Mouse (Mus musculus) kidney, embryonic 16.5 days (tissue): ENCODE measurements around the gene D2hgdh. TPM values are rescaled to one million over a fixed set of nuclear protein-coding genes. Genes with fewer than 3 reads are reported as not detected.

ENCODE experiments used
- ATAC-seq: fragments of 200-750 bp; cut with Nextera tagmentation; 2 replicates; pipeline ENCODE4 v1.8.0; 2017; ENCODE audit warnings: moderate TSS enrichment; ENCODE audit not compliant: low FRiP score, low TSS enrichment
- H3K27ac ChIP-seq: fragments of 300-500 bp; sonication (generic); 2 replicates; pipeline ENCODE4 v1.5.1; 2014; ENCODE audit warnings: low read length
- H3K27me3 ChIP-seq: fragments of 300-500 bp; sonication (generic); 2 replicates; pipeline ENCODE4 v1.6.1; 2014; ENCODE audit warnings: low read length, control low read depth, mixed read lengths; ENCODE audit not compliant: insufficient read depth
- H3K36me3 ChIP-seq: fragments of 300-500 bp; sonication (generic); 2 replicates; pipeline ENCODE4 v1.6.1; 2014; ENCODE audit warnings: low read length, control low read depth, mixed read lengths; ENCODE audit not compliant: insufficient read depth
- H3K4me1 ChIP-seq: fragments of 300-500 bp; sonication (generic); 2 replicates; pipeline ENCODE4 v1.6.1; 2014; ENCODE audit warnings: low read length, control low read depth, mixed read lengths; ENCODE audit not compliant: insufficient read depth
- H3K4me2 ChIP-seq: fragments of 300-500 bp; sonication (generic); replicated peaks from 2 replicates; pipeline ENCODE4 v1.6.1; 2014; ENCODE audit warnings: low read depth, low read length
- H3K4me3 ChIP-seq: fragments of 300-500 bp; sonication (generic); 2 replicates; pipeline ENCODE4 v1.5.1; 2014; ENCODE audit warnings: mild to moderate bottlenecking, low read length
- H3K9ac ChIP-seq: fragments of 300-500 bp; sonication (generic); replicated peaks from 2 replicates; pipeline ENCODE4 v1.6.1; 2014; ENCODE audit warnings: low read length
- H3K9me3 ChIP-seq: fragments of 300-500 bp; sonication (generic); 2 replicates; pipeline ENCODE4 v1.6.1; 2016; ENCODE audit warnings: low read length, control low read depth
- WGBS: fragments of 180-500 bp; shearing (Covaris S2); extraction: QIAGEN DNeasy Blood & Tissue Kit; methylation state at CpG from one replicate; pipeline ENCODE4 v1.1.7; 2014; 5-methylcytosine and 5-hydroxymethylcytosine counted together
- polyA plus RNA-seq: library from polyadenylated mRNA; unstranded; fragments of >200 nt; fragmentation: Nextera tagmentation; extraction: Ambion mirVana; gene quantifications from 2 replicates; pipeline ENCODE4 v1.2.1, GENCODE M21; 2015

The D2hgdh gene
- polyA plus RNA-seq, 1 experiment from 2014 or later = 19.2 TPM

DNA sequence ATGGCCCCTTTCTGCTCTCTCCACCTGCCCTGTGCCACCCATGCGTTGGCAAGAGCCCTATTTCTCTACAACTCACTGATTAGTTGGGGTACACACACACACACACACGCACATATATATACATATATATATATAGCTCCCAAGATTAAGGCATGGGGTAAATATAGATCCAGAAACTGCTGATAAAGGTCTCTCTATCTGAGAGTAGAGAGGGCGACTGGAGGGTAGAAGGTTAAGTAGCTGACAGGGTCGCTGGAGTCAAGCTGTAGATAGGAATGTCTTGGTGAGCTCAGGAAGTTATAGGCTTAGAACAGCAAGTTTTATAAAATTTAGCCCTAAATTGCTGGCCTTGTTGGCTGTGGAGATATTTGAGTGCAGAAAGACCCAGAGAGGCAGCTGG lies 19.9 kb upstream of the D2hgdh start:
- Histone ChIP-seq H3K36me3 (peaks cover 21% of the 10 kb centered on the region), H3K9me3 (no peaks in the 10 kb centered on the region), H3K4me1 (peaks cover 30% of the 10 kb centered on the region), H3K9ac (0 out of 2 replicates have a peak overlapping the region, but pooled peaks have one; percentile 85), H3K4me3 (peak overlapping the region; percentile 81), H3K4me2 (peak overlapping the region; percentile 65), H3K27me3 (no peaks in the 10 kb centered on the region), H3K27ac (no peak overlapping the region)
- 78% methylated on average over 4 of the region's 4 CpGs for WGBS
- ATAC-seq = no peak

DNA sequence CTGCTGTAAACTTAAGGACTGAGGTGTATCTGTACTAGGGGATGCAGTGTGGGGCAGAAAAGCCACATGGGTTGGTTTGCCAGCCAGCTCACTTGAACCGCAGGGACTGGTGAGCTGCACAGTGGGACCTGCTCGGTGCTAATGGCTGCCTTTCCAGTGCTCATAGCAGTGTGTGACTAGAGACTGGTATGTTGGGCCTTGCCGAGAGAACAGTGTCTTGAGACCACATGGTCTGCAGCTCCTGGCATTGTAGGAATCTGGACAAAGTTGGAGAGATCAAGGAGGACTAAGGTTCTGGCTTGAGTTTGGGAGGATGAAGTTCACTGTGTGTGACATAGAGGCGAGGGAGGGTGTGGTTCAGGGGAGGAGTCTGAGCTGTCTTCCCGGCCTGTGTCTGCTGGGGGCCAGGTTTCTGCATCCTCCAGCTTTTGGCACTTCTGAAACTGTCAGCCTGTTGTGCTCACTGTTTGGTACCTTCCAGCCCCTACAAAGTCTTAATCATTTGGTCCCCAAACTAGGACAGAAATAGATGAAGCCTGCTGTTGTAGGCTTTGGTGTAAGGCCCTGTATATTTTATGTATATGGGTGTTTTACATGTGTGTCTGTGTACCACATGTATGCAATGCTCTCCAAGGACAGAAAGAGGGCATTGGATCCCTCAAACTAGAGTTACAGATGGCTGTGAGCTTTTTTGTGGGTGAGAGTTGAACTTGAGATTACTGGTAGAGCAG lies 19.3 kb upstream of the D2hgdh start:
- Histone ChIP-seq H3K9ac (no peak overlapping the region), H3K4me1 (peaks cover 30% of the 10 kb centered on the region), H3K27me3 (no peaks in the 10 kb centered on the region), H3K4me3 (no peak overlapping the region), H3K9me3 (no peaks in the 10 kb centered on the region), H3K36me3 (peaks cover 26% of the 10 kb centered on the region), H3K27ac (no peak overlapping the region), H3K4me2 (no peak overlapping the region)
- 79% methylated on average over 5 of the region's 5 CpGs for WGBS
- no peak for ATAC-seq

- no peak overlapping the region for H3K9ac ChIP-seq
Observed at GRCm38 (mm10) chr1:93808871-93809270, 15.8 kb upstream of the D2hgdh start.

DNA sequence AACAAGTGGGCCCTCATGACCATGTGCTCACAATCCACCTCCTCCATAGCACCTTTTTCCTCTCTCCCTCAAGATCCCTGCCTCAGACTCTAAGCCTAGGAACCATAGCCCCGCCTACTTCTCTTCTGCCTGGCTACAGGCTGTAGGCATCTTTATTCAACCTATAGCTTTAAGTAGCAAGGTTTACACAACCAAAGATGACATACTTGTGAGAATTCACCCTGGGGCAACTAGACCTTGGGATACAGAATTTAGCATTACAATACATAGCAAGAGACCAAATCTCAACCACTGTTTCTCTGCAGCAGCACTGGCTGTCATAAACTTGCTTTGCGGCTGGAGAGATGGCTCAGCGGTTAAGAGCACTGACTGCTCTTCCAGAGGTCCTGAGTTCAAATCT lies 14.7 kb upstream of the D2hgdh start:
- peaks cover 67% of the 10 kb centered on the region for H3K36me3 ChIP-seq
- H3K4me3 ChIP-seq = no peak overlapping the region
- ATAC-seq = no peak
- peaks cover 3% of the 10 kb centered on the region for H3K4me1 ChIP-seq
- H3K4me2 ChIP-seq = no peak overlapping the region
- no peaks in the 10 kb centered on the region for H3K27me3 ChIP-seq
- H3K27ac ChIP-seq = no peak overlapping the region
- no peaks in the 10 kb centered on the region for H3K9me3 ChIP-seq
- WGBS = 95% methylated on average over 3 of the region's 3 CpGs
- H3K9ac ChIP-seq = no peak overlapping the region

More at GRCm38 (mm10) chr1:93808871-93809270, 15.8 kb upstream of the D2hgdh start:
- Histone ChIP-seq H3K4me2 (no peak overlapping the region), H3K36me3 (peaks cover 57% of the 10 kb centered on the region), H3K4me1 (peaks cover 11% of the 10 kb centered on the region), H3K9me3 (no peaks in the 10 kb centered on the region), H3K27ac (no peak overlapping the region), H3K4me3 (no peak overlapping the region), H3K27me3 (no peaks in the 10 kb centered on the region)
- 93% methylated on average over 4 of the region's 4 CpGs for whole genome bisulfite sequencing
- no peak for ATAC-seq

DNA sequence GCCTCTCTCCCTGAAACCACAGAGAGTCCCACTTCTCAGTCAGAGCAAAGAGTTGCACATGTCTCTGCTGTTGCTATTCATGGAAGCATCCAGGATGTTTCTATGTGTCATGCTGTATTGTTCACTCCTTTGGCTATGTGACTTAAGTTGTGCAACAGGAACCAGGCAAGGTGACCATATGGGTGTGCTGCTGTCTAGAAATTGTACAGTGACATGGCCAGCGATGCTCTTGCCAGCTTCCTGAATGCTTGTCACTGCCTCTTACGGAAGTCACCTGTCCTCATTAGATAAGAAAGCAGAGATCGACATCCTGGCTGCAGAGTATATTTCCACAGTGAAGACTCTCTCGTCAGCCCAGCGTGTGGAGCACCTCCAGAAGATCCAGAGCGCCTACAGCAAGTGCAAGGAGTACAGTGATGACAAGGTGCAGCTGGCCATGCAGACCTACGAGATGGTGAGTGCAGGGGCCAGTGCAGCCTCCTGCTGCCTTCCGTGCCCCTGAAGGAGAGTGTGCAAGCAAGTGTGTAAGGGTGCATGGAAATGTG lies 13.1 kb upstream of the D2hgdh start:
- H3K27ac ChIP-seq = no peak overlapping the region
- H3K9me3 ChIP-seq = no peaks in the 10 kb centered on the region
- H3K27me3 ChIP-seq = no peaks in the 10 kb centered on the region
- peaks cover 83% of the 10 kb centered on the region for H3K36me3 ChIP-seq
- no peak for ATAC-seq
- 84% methylated on average over 8 of the region's 8 CpGs for WGBS
- H3K4me2 ChIP-seq = no peak overlapping the region
- H3K9ac ChIP-seq = no peak overlapping the region
- no peak overlapping the region for H3K4me3 ChIP-seq
- H3K4me1 ChIP-seq = no peaks in the 10 kb centered on the region

GRCm38 (mm10) chr1:93817823-93818532 lies 6.7 kb upstream of the D2hgdh start:
- H3K4me2 ChIP-seq = no peak overlapping the region
- ATAC-seq = no peak
- no peak overlapping the region for H3K27ac ChIP-seq
- no peaks in the 10 kb centered on the region for H3K27me3 ChIP-seq
- no peak overlapping the region for H3K4me3 ChIP-seq
- peaks cover 75% of the 10 kb centered on the region for H3K36me3 ChIP-seq
- H3K9me3 ChIP-seq = no peaks in the 10 kb centered on the region
- H3K9ac ChIP-seq = no peak overlapping the region
- WGBS = 94% methylated on average over 8 of the region's 8 CpGs
- H3K4me1 ChIP-seq = no peaks in the 10 kb centered on the region

GRCm38 (mm10) chr1:93818722-93819121 lies 6.0 kb upstream of the D2hgdh start:
- Histone ChIP-seq H3K27ac (no peak overlapping the region), H3K9me3 (no peaks in the 10 kb centered on the region), H3K4me3 (no peak overlapping the region), H3K4me1 (no peaks in the 10 kb centered on the region), H3K27me3 (no peaks in the 10 kb centered on the region), H3K36me3 (peaks cover 68% of the 10 kb centered on the region), H3K9ac (no peak overlapping the region), H3K4me2 (no peak overlapping the region)
- 81% methylated on average over 7 of the region's 7 CpGs for WGBS
- ATAC-seq = no peak

DNA sequence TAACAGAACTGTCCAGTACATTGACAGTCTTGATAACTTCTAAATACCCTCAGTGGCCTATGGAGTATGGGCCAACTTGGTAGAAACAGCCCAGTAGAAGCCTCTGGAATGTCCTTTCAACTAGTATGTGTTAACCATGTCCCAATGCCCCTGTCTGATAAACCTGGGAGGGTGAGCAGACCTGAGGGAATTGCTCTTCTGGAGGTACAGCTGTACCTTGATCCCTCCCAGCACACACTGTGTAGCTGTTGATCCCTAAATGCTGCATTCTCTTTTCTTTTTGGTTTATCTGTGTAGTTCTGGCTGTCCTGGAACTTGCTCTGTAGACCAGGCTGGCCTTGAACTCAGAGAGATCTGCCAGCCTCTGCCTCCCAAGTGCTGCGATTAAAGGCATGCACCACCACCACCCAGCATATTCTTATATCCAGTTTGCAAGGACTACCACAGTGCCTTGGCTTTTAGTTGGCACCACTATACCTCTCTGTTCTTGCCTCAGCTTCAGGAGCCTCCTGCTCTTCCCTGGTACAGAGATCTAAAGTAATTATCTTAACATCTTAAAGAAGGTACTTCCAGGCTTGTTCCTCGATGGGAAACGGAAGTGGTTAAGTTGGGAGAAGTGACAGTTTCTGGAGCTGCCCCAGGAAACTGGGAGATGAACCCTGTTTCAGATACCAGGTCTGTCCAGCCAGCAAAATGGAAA lies 763 bp upstream of the D2hgdh start:
- Histone ChIP-seq H3K36me3 (peaks cover 20% of the 10 kb centered on the region; the same call in 1 of the 2 replicates), H3K4me2 (no peak overlapping the region), H3K9me3 (no peaks in the 10 kb centered on the region), H3K27ac (peak overlapping the region; percentile 94), H3K27me3 (no peaks in the 10 kb centered on the region), H3K9ac (peak overlapping the region; percentile 68; the same call in 1 of the 2 replicates), H3K4me1 (peaks cover 6% of the 10 kb centered on the region; the same call in 1 of the 2 replicates), H3K4me3 (no peak overlapping the region)
- ATAC-seq = no peak
- whole genome bisulfite sequencing = 73% methylated on average over 3 of the region's 3 CpGs

DNA sequence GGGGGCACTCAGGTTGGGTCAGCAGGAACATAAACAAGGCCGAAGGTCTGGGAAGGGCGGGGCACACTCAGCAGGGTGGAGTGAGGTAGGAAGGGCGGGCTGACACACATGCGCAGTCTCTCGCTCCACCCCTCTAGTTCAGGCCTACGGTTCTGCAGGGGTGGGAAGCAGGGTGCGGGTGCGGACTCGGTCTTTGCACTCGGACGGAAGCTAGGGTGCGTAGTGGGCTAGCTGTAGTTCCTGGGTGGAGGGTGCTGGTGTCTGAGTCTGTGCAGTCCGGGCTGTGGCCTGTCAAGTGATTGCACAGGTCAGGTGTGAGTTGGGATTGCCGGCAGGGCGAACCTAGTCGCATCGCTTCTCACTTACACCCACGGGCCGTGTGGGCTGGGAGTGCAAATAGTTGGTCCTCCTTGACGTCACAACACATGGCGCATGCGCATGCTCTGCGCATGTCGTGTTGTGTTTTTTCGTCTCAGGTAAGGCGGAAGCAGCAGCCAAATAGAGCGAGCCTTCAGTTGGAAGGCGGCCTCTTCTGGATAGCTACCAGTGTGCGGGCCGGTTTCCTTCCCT lies 481 bp downstream of the D2hgdh start:
- Histone ChIP-seq H3K4me2 (peak overlapping the region; percentile 85), H3K4me3 (peak overlapping the region; percentile 56), H3K27ac (peak overlapping the region; percentile 94), H3K4me1 (peaks cover 6% of the 10 kb centered on the region; the same call in 1 of the 2 replicates), H3K9me3 (no peaks in the 10 kb centered on the region), H3K9ac (peak overlapping the region; percentile 68), H3K27me3 (no peaks in the 10 kb centered on the region), H3K36me3 (peaks cover 9% of the 10 kb centered on the region; the same call in 1 of the 2 replicates)
- peak; percentile 98 for ATAC-seq
- 0% methylated on average over 30 of the region's 30 CpGs for WGBS
